ENCODE assay signal across 11 mouse cellular contexts in genomic region chr11:119685910-119686659, GRCm38 (mm10).
DNase-seq lines count a peak whose midpoint lies in the region; ATAC-seq lines count a peak whose summit lies in the region.
"Had no signal": no experiment of that assay in that cellular context is flagged by ENCODE, and none has a peak within 500 bp of the region (broad histone marks: within the 10 kb centered on the region; RNA-seq: fewer than 3 reads in every experiment).

No protein-coding gene starts in this region.

- peak overlapping the region; percentile 65 for H3K27ac ChIP-seq in heart, embryonic 13.5 days (replicated peaks)
- no peak overlapping the region; the same call in 1 of the 2 replicates for H3K27ac ChIP-seq in limb, embryonic 13.5 days
- H3K27ac ChIP-seq in limb, embryonic 10.5 days = no peak overlapping the region
- H3K27ac ChIP-seq: embryonic facial prominence, embryonic 12.5 days had no signal

- no peak overlapping the region for H3K4me2 ChIP-seq in heart, embryonic 13.5 days
- no peak overlapping the region for H3K4me2 ChIP-seq in limb, embryonic 13.5 days (replicated peaks)
- H3K4me2 ChIP-seq: embryonic facial prominence, embryonic 12.5 days had no signal

- H3K27me3 ChIP-seq in heart, embryonic 13.5 days (replicated peaks) = no peaks in the 10 kb centered on the region
- H3K27me3 ChIP-seq in limb, embryonic 13.5 days = no peaks in the 10 kb centered on the region
- no peaks in the 10 kb centered on the region for H3K27me3 ChIP-seq in limb, embryonic 10.5 days (ENCODE audit: low read depth, poor library complexity, severe bottlenecking)
- H3K27me3 ChIP-seq: embryonic facial prominence, embryonic 12.5 days had no signal

- 64% methylated on average over 2 of the region's 2 CpGs for WGBS in heart, embryonic 13.5 days
- 75% methylated on average over 2 of the region's 2 CpGs for WGBS in limb, embryonic 13.5 days
- WGBS in limb, embryonic 10.5 days = 77% methylated on average over 2 of the region's 2 CpGs

- 0 out of 2 replicates have a peak, but pooled peaks cover 2% of the 10 kb centered on the region for H3K36me3 ChIP-seq in heart, embryonic 13.5 days
- H3K36me3 ChIP-seq in limb, embryonic 13.5 days = no peaks in the 10 kb centered on the region
- no peaks in the 10 kb centered on the region for H3K36me3 ChIP-seq in limb, embryonic 10.5 days
- H3K36me3 ChIP-seq: embryonic facial prominence, embryonic 12.5 days had no signal

- H3K4me1 ChIP-seq in heart, embryonic 13.5 days = peaks cover 77% of the 10 kb centered on the region
- peaks cover 64% of the 10 kb centered on the region for H3K4me1 ChIP-seq in limb, embryonic 13.5 days
- H3K4me1 ChIP-seq in limb, embryonic 10.5 days = peaks cover 48% of the 10 kb centered on the region

- no peak for ATAC-seq in heart, embryonic 13.5 days (ENCODE audit: extremely low read depth, insufficient number of reproducible peaks, low FRiP score, low TSS enrichment)
- ATAC-seq in limb, embryonic 13.5 days (ENCODE audit: low FRiP score, low read depth) = no peak

- DNase-seq in heart, postnatal 4 days = no peak
- DNase-seq in limb, embryonic 10.5 days (ENCODE audit: low spot score) = no peak
- DNase-seq in 3T3-L1 (ENCODE audit: low read depth, low spot score) = peak; percentile 43
- peak; percentile 48 for DNase-seq in NIH3T3 (ENCODE audit: low read depth)
- no peak for DNase-seq in frontal cortex, adult 2 months (ENCODE audit: extremely low spot score in 1 of 2, low spot score in 1 of 2)
- no peak for DNase-seq in yolk sac, embryonic 10.5 days (ENCODE audit: low spot score)
- DNase-seq: cerebellum, adult 18-20 months; gastrocnemius, adult 2 months had no signal

- H3K4me3 ChIP-seq in heart, embryonic 13.5 days = no peak overlapping the region
- H3K4me3 ChIP-seq in limb, embryonic 13.5 days = no peak overlapping the region
- H3K4me3 ChIP-seq in limb, embryonic 10.5 days = no peak overlapping the region
- H3K4me3 ChIP-seq: embryonic facial prominence, embryonic 12.5 days; gastrocnemius, adult 2 months had no signal

- H3K9ac ChIP-seq in heart, embryonic 13.5 days = no peak overlapping the region; the same call in 1 of the 2 replicates
- H3K9ac ChIP-seq in limb, embryonic 13.5 days = 0 out of 2 replicates have a peak overlapping the region, but pooled peaks have one; percentile 31

- H3K9me3 ChIP-seq in heart, embryonic 13.5 days = no peaks in the 10 kb centered on the region
- no peaks in the 10 kb centered on the region for H3K9me3 ChIP-seq in limb, embryonic 13.5 days
- no peaks in the 10 kb centered on the region for H3K9me3 ChIP-seq in limb, embryonic 10.5 days (replicated peaks)
- H3K9me3 ChIP-seq: embryonic facial prominence, embryonic 12.5 days had no signal

Comparison
In these comparisons a context has a peak if more than half of its experiments do, and no peak if none do; other contexts are left out.
1. DNase-seq: peak in 3T3-L1 (single experiment) and NIH3T3 (single experiment); none in heart, postnatal 4 days (single experiment), limb, embryonic 10.5 days (single experiment), frontal cortex, adult 2 months (0 of 2) and yolk sac, embryonic 10.5 days (single experiment).